Mouse (Mus musculus): ENCODE data around the gene Lrch4. TPM values are rescaled to one million over a fixed set of nuclear protein-coding genes. Genes with fewer than 3 reads are reported as not detected.
A peak's percentile ranks its signal among the peaks of the same experiment; 100 is the strongest.

The Lrch4 gene
- 10 to 100 TPM; 15.6 to 17.1 TPM for total RNA-seq (2021)
- long read RNA-seq, experiment 1, transcript Lrch4-201 (18 exons, 3,078 nt): major isoform, 27 of 32 reads
- long read RNA-seq, experiment 1, partial matches to known transcripts: 0 of 32 reads
- long read RNA-seq, experiment 1, other reads (novel, unspliced or antisense): 4 of 32 reads
- long read RNA-seq, experiment 2, transcript Lrch4-201 (18 exons, 3,078 nt): major isoform, 33 of 38 reads
- long read RNA-seq, experiment 2, partial matches to known transcripts: 2 of 38 reads
- long read RNA-seq, experiment 2, other reads (novel, unspliced or antisense): 2 of 38 reads

DNA sequence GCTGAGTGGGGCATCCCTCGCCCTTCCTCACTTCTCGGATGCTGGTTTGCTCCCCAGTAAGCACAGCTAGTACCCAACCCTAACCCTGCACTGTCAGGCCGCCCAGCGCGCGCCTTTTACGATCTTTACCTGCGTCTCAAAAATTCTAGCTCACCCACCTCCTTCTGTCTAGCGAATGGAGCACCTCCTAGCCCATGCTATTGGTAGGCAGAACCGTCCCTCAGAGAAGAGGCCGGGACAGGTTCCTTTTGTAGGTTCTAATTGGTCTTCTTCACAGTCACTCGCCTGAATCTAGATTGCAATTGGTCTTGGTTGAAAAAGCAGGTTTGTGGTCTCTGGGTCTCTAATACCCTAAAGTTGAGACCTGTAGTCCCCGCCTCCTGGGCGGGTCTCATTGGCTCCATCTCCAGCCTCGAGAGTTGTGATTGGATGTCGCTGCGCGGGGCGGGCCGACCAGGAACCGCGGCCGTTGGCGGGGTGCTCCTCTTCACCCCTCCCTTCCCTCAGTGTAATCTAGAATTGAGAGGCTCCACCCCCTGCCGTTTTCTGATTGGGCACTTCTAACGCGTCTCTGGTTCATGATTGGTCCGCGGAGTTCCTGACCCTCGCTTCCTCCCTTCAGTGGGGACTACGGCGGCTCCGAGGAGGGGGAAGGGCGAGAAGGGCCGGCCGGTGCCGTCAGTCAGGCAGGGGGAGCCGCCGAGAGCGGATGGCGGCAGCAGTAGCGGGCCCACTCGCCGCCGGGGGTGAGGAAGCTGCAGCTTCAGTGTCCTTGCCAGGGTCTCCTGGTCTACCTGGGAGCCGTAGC lies at the start of gene Lrch4, which contains the start of the genes Fbxo24 and Gm20605:
Gene Lrch4 (plus strand): TSS at position 624 of the 808 bp plus-strand sequence.
Gene Fbxo24 (minus strand): TSS at position 505 of the 808 bp plus-strand sequence.
Gene Gm20605 (plus strand): TSS at position 678 of the 808 bp plus-strand sequence.
- DNase-seq: peak; percentile 99
- intact Hi-C loops (cut with DNase I): loop anchor here (1.0 kb wide), 1 partner anchor 27 kb away; the partner anchor contains the start of gene Mospd3
- Histone ChIP-seq H3K27ac (peak within 1 kb of the TSS; percentile 97), H3K4me3 (peak within 1 kb of the TSS; percentile 89)
- peak; percentile 28; the same call in 1 of the 2 replicates for TF ChIP-seq CTCF (IDR thresholded peaks at IDR 0.05)

DNA sequence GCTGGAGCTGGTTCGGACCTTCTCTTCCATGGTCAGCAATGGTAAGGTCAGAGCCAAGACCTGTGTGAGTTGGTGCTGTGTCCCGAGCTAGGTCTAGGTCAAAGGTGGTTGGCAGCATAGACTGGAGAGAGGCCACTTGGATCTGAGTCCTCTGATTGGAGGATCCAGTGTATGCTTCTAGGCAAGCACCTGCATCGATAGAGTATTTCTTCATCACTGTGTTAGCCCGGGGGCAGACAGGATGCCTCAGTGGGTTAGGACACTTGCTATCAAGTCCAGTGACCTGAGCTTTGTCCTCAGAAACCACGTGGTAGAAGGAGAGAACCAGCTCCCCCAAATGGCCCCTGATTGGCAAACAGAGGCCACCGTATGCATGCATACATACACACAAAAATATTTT lies 48.7 kb upstream of the Lrch4 start:
- no peak for TF ChIP-seq CTCF (IDR thresholded peaks at IDR 0.05)
- no peak overlapping the region for H3K4me3 ChIP-seq
- H3K27ac ChIP-seq: no peak overlapping the region
- DNase-seq: no peak
- intact Hi-C loops (cut with DNase I): loop anchor here (5.0 kb wide), 1 partner anchor 177 kb away; no protein-coding TSS in a partner anchor

DNA sequence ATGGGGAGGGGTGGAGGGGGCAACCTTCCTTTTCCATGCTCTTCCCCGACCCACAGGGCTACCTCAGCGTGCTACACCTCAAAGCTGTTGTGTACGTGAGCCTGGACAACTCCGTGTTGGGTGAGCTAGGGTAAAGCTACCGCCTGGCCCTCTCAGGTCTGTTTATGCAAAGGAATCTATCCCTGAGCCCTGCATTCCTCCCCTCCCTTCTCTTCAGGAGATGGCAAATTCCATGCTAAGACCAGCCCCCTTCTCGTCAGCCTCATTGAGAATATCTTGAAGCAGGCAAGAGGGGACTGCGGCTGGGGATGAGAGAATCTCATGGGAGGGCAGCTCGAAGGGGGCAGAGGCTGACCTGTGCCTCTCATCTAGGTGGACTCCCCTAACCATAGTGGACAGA lies 46.2 kb upstream of the Lrch4 start:
- no peak overlapping the region for H3K4me3 ChIP-seq
- intact Hi-C loops (cut with DNase I): loop anchor here (5.0 kb wide), 1 partner anchor 175 kb away; no protein-coding TSS in a partner anchor
- H3K27ac ChIP-seq: no peak overlapping the region
- no peak for TF ChIP-seq CTCF (IDR thresholded peaks at IDR 0.05)
- DNase-seq: no peak

DNA sequence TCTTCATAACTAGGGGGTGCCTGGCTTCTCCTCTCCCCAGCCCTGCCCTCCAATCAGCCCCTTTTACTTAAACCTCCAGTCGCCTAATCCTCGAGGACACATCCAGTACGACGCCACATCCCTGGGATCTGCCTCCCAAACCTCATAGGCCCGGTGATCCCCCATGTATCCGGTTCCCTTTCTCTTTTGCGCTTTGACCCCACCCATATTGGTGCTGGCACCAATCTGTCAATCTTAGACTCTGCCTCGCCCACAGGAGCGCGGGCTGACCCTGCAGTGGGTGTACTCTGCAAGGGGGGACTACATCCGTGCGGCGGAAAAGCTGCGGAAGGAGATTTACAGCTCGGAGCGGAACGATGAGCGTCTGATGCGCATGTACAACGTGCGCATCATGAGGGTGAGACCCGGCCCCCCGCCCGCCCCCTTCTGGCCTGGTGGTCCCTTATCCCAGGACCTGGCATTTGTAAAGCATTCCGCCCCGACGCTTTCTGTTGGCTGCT lies 45.2 kb upstream of the Lrch4 start:
- no peak for DNase-seq
- Histone ChIP-seq H3K4me3 (peak overlapping the region; percentile 60), H3K27ac (no peak overlapping the region)
- no peak for TF ChIP-seq CTCF (IDR thresholded peaks at IDR 0.05)
- intact Hi-C loops (cut with DNase I): loop anchor here (5.0 kb wide), 1 partner anchor 174 kb away; no protein-coding TSS in a partner anchor

DNA sequence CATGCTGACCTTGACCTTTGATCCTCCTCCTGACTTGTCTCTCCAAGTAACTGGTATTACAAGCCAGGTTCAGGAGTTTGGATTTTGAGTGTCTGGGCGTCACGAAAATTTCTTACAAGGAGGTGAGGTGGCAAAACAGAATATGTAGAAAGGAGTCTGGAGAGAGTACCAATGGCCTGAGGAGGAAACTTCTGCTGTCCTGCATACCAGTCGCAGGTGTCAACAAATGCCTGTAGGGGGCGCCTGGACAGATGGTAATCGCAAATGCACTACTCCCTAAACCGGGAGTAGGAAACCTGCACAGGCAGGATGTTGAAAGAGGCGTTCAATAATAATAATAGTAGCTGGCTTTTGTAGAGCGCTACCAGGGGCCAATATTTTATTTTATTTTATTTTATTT lies 43.9 kb upstream of the Lrch4 start:
- Histone ChIP-seq H3K4me3 (no peak overlapping the region), H3K27ac (no peak overlapping the region)
- intact Hi-C loops (cut with DNase I): loop anchor here (1.0 to 5.0 kb wide), 2 partner anchors 67 to 172 kb away; no protein-coding TSS in a partner anchor
- DNase-seq: peak; percentile 78
- peak; percentile 84 for TF ChIP-seq CTCF (IDR thresholded peaks at IDR 0.05)

DNA sequence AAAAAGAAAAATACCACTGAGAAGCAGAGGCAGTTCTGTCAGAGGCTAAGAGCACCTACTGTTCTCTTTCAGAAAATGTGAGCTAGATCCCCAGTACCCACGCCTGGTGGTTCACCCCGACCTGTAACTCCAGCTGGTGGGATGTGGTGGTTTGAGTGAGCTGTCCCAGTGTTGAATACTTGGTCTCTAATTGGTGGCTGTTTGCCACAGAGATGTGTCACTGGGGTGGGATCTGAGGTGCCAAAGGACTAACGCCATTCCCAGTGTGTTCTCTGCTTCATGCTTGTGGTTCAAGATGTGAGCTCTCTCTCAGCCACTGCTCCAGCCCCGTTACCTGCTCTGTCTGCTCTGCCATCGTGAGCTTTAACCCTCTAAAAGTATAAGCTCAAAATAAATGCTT lies 38.4 kb upstream of the Lrch4 start:
- TF ChIP-seq CTCF (IDR thresholded peaks at IDR 0.05): no peak
- DNase-seq: no peak
- Histone ChIP-seq H3K27ac (no peak overlapping the region), H3K4me3 (no peak overlapping the region)
- intact Hi-C loops (cut with DNase I): no loop called here

DNA sequence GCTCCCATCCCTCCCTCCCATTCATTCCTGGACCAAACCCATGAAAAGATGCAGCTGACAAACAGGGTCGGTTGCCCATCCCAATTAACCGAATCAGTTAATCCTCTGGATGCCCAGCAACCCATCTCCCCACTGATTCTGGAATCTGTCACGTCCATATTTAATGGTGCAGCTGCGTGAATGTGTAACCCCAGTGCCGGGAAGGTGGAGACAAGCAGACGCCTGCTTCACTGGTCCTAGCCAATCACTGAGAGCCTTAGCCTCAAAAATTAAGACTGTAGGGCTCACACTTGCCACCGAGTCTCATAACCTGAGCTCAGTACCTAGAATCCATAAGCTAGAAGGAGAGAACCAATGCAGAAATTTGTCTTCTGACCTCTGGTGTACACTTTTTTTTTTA lies 33.0 kb upstream of the Lrch4 start:
- intact Hi-C loops (cut with DNase I): no loop called here
- TF ChIP-seq CTCF (IDR thresholded peaks at IDR 0.05): no peak
- no peak overlapping the region for H3K4me3 ChIP-seq
- H3K27ac ChIP-seq: no peak overlapping the region
- DNase-seq: no peak

DNA sequence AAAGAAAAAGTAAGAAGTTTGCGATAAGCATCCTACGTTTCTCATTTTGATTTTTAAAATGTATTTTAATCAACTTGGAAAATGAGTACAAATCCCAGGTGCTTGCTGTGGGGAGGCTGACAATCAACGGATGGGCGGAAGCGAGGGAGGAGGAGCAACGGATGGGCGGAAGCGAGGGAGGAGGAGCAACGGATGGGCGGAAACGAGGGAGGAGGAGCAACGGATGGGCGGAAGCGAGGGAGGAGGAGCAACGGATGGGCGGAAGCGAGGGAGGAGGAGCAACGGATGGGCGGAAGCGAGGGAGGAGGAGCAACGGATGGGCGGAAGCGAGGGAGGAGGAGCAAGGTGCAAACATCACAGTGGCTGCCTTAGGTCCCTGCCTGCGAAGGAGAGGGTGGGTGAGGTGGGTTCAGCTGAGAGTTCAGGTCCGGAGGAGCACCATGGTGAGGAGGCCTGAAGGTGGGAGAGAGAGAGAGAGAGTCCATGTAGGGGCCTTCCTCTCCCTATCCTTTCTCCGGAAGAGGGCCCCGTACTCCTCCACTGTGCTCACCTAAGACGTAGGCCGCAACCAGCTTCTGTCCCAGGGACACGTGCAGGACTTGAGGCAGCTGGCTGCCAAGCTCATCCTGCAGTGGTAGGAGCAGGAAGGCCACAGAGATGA lies 32.2 kb upstream of the Lrch4 start:
- no peak for DNase-seq
- intact Hi-C loops (cut with DNase I): no loop called here
- no peak for TF ChIP-seq CTCF (IDR thresholded peaks at IDR 0.05)
- Histone ChIP-seq H3K27ac (peak overlapping the region; percentile 46; the same call in 1 of the 2 replicates), H3K4me3 (peak overlapping the region; percentile 33)

DNA sequence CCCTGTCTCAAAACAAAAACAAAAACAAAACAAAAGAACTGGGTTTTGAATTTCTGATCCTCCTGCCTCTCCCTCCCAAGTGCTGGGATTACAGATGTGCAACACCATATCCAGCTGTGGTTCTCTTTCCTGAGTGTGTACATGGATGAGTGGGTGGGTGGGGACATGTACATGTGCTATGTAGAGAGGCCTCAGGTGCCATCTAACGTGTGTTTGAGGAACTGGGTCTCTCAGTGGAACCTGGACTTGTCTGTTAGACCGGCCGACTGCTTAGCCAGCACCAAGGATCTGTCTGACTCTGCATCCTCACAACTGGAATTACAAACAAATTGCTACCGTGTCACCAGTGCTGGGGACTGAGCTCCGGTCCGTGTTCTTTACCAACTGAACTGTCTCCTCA lies 31.3 kb upstream of the Lrch4 start:
- no peak for DNase-seq
- TF ChIP-seq CTCF (IDR thresholded peaks at IDR 0.05): no peak
- Histone ChIP-seq H3K27ac (no peak overlapping the region), H3K4me3 (no peak overlapping the region)
- intact Hi-C loops (cut with DNase I): no loop called here

DNA sequence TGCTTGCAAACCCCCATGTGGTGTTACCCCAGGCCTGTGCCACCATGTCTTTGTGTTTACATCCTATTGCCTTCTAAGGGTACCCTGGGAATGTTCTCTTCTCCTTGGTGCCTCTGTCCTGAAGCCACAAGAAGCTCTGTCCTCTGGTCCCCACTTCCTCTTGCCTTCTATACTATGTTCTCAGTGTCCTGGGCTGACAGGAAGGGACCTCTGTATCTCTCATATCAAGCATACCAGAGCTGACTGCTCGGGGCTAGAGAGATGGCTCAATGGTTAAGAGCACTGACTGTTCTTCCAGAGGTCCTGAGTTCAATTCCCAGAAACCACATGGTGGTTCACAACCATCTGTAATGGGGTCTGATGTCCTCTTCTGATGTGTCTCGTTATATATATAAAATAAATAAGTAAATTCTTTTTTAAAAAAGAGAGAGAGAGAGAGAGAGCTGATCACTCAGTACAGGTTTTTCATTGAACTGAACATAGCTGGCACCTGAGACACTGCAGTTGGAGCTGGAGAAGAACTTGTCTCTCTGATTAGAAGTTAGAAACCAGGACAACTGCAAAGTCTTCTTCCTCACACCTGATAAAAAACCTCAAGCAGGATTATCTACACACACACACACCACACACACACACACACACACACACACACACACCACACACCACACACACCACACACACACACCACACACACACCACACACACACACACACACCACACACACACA lies 30.7 kb upstream of the Lrch4 start:
- Histone ChIP-seq H3K4me3 (no peak overlapping the region), H3K27ac (no peak overlapping the region)
- TF ChIP-seq CTCF (IDR thresholded peaks at IDR 0.05): no peak
- no peak for DNase-seq
- intact Hi-C loops (cut with DNase I): no loop called here

DNA sequence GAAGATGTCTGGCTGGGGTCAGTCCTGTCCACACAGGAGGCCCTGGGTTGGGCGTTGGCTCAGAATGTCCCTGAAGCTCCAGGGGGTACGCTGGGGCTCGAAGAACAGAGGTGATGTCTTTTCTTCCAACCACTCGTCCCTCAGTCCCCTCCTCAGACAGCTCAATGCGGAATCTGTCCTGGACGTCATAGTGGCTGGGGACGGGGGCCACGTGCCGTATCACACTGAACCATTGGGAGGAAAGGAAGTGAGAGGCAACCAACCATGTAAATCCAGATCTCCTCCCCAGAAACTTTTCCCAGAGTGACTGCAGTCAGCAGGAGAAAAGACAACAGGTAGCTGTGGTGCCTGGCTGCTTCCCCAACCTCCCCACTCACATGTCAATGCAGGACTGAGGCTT lies 29.3 kb upstream of the Lrch4 start:
- intact Hi-C loops (cut with DNase I): no loop called here
- peak overlapping the region; percentile 99 for H3K27ac ChIP-seq
- no peak for DNase-seq

DNA sequence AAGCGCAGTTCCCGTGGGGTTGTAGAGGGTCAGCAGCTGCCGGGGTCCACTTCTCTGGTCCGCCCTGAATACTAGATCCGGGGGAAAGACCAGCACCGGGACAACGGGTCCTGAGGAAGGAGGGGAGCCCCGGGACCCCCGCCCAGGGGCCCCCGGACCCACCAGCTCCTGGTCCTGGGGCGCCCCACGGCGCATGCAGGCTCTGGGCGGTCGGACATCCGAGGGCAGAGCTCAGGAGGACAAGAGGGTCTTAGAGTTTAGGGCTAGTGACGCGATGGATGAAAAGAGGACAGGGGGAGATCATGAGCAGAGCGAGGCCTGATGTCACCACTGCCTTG lies 28.7 kb upstream of the Lrch4 start:
- intact Hi-C loops (cut with DNase I): loop anchor here (5.0 kb wide), 2 partner anchors 68 to 98 kb away; partner anchors contain the start of genes Epo, Gnb2 and Pop7
- TF ChIP-seq CTCF (IDR thresholded peaks at IDR 0.05): no peak
- Histone ChIP-seq H3K4me3 (peak overlapping the region; percentile 82), H3K27ac (peak overlapping the region; percentile 99)
- DNase-seq: no peak

More for the DNA sequence above, 29.3 kb upstream of the Lrch4 start:
- H3K4me3 ChIP-seq: peak overlapping the region; percentile 82
- TF ChIP-seq CTCF (IDR thresholded peaks at IDR 0.05): no peak
